Mouse (Mus musculus): ENCODE data around the gene Olfr463.

Olfr463 gene

GRCm38 (mm10) chr11:87859273-87859672 lies 37.9 kb downstream of the Olfr463 start:
- POLR2A ChIA-PET: interaction anchor here in 3 of 4 experiments (1.1 to 5.1 kb wide), 7 partner anchors 10 to 267 kb away, joined by 3 to 50 read pairs (median 4); partner anchors contain the start of gene Mtmr4 (in 1 of the 3)
- CTCF ChIA-PET: no interaction called here

- POLR2A ChIA-PET: interaction anchor here in 2 of 4 experiments (0.6 to 1.9 kb wide), 3 partner anchors 10 to 202 kb away, joined by 3 to 9 read pairs (median 8); no protein-coding TSS in a partner anchor
- CTCF ChIA-PET: interaction anchor here in 1 of 4 experiments (0.5 kb wide), 1 partner anchor 29 kb away, joined by 3 read pairs; no protein-coding TSS in a partner anchor
Measured at GRCm38 (mm10) chr11:87854550-87854949, 42.6 kb downstream of the Olfr463 start.

- ChIA-PET POLR2A (interaction anchor here in 3 of 4 experiments (0.6 to 1.9 kb wide), 17 partner anchors 8 to 1009 kb away, joined by 3 to 9 read pairs (median 4); partner anchors contain the start of gene Tspoap1 (in 1 of the 3)), CTCF (interaction anchor here in 3 of 4 experiments (0.7 to 1.1 kb wide), 4 partner anchors 13 to 30 kb away, joined by 3 to 5 read pairs (median 4); no protein-coding TSS in a partner anchor)
Measured at GRCm38 (mm10) chr11:87853597-87853954, 43.6 kb downstream of the Olfr463 start.

GRCm38 (mm10) chr11:87852690-87853596 lies 44.2 kb downstream of the Olfr463 start, which contains the start of gene Mks1:
Mks1 (plus strand) TSS chr11:87853215.
- CTCF ChIA-PET: interaction anchor here (0.6 to 1.1 kb wide), 5 partner anchors 14 to 339 kb away, joined by 3 to 5 read pairs (median 4); no protein-coding TSS in a partner anchor

GRCm38 (mm10) chr11:87847884-87848283 lies 49.3 kb downstream of the Olfr463 start:
- POLR2A ChIA-PET: interaction anchor here in 2 of 4 experiments (0.6 to 5.4 kb wide), 8 partner anchors 8 to 415 kb away, joined by 3 to 50 read pairs (median 7); partner anchors contain the start of gene Mtmr4 (in 1 of the 2)
- CTCF ChIA-PET: interaction anchor here in 1 of 4 experiments (0.5 to 0.7 kb wide), 2 partner anchors 19 to 211 kb away, joined by 3 to 4 read pairs; no protein-coding TSS in a partner anchor

More at GRCm38 (mm10) chr11:87852690-87853596, 44.2 kb downstream of the Olfr463 start, which contains the start of gene Mks1:
- POLR2A ChIA-PET: interaction anchor here in 3 of 4 experiments (0.5 to 1.9 kb wide), 20 partner anchors 9 to 1009 kb away, joined by 3 to 9 read pairs (median 4); partner anchors contain the start of genes Srsf1 (in 1 of the 3) and Tspoap1 (in 1 of the 3)

GRCm38 (mm10) chr11:87846968-87847600 lies 50.1 kb downstream of the Olfr463 start:
- ChIA-PET CTCF (interaction anchor here in 2 of 4 experiments (0.6 to 1.2 kb wide), 3 partner anchors 36 to 426 kb away, joined by 3 to 5 read pairs (median 3); no protein-coding TSS in a partner anchor), POLR2A (interaction anchor here (0.5 to 5.4 kb wide), 13 partner anchors 10 to 240 kb away, joined by 3 to 42 read pairs (median 4); no protein-coding TSS in a partner anchor)
